Mouse (Mus musculus) forebrain, embryonic 10.5 days (tissue): Measurements from ENCODE around the gene Gm5426. TPM values are rescaled to one million over a fixed set of nuclear protein-coding genes. Genes with fewer than 3 reads are reported as not detected.

Source experiments
- DNase-seq: peaks from one replicate; pipeline ENCODE4 v3.0.0-alpha.2; 2017; ENCODE audit warnings: low spot score; ENCODE audit errors: extremely low spot score
- H3K27ac ChIP-seq: fragments of 300-500 bp; sonication (generic); 2 replicates; pipeline ENCODE4 v1.5.1; 2016; ENCODE audit warnings: mild to moderate bottlenecking
- H3K27me3 ChIP-seq: fragments of 300-500 bp; sonication (generic); 2 replicates; pipeline ENCODE4 v1.6.1; 2016; ENCODE audit warnings: mild to moderate bottlenecking; ENCODE audit not compliant: poor library complexity, severe bottlenecking
- H3K36me3 ChIP-seq: fragments of 300-500 bp; sonication (generic); replicated peaks from 2 replicates; pipeline ENCODE4 v1.6.1; 2016; ENCODE audit warnings: mild to moderate bottlenecking, moderate library complexity
- H3K4me1 ChIP-seq: fragments of 300-500 bp; sonication (generic); 2 replicates; pipeline ENCODE4 v1.6.1; 2016
- H3K4me3 ChIP-seq: fragments of 300-500 bp; sonication (generic); 2 replicates; pipeline ENCODE4 v1.5.1; 2016; ENCODE audit warnings: mild to moderate bottlenecking, moderate library complexity
- H3K9me3 ChIP-seq: fragments of 300-500 bp; sonication (generic); 2 replicates; pipeline ENCODE4 v1.6.1; 2016; ENCODE audit warnings: mild to moderate bottlenecking, moderate library complexity
- WGBS: fragments of 180-500 bp; shearing (Covaris S2); methylation state at CpG from one replicate; pipeline ENCODE4 v1.1.7; 2016; 5-methylcytosine and 5-hydroxymethylcytosine counted together
- microRNA-seq: library from miRNA; unstranded; fragments of <30 nt; microRNA quantifications from one replicate; pipeline ENCODE4, GENCODE M21; 2017
- polyA plus RNA-seq: library from polyadenylated mRNA; unstranded; fragments of >200 nt; fragmentation: Nextera tagmentation; extraction: Ambion mirVana; gene quantifications from 2 replicates; pipeline ENCODE4 v1.2.1, GENCODE M21; 2016

The Gm5426 gene
- polyA plus RNA-seq, 1 experiment from 2014 or later, result not detected

DNA sequence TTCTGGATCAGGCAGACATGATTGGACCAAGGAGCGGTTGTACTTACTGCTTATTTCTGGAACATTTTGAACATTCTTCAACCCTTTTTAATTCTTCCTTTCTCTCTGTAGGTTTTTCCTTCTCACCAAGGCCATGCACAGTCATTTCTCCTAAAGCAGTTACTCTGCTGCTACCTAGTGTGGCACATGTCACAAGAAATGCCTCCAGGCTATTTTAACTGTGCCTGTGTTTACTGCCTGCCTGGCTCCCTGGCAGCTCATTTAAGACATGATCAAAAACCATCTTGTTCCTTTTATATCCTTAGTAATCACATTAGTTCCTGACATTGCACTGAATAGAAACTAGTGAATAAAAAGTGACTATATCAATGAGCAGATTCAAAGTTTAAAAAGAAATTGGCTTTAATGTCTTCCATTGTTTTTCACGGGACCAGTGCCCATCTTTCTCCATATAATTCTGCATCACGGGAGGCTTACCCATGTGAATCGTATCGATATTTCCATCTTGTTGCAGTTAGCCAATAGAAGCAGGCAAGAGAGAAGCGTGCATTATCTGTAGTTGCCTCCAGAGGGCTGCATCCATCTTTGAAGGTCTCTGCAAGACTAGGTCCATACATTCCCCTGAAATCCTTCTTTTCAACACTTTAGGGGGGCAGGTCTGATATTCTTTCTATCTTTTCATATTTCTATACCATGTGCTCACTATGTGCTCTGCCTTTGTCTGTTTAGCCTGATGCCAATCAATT, 45.7 kb downstream of the Gm5426 start:
- Histone ChIP-seq H3K27ac (no peak overlapping the region), H3K9me3 (peaks cover 3% of the 10 kb centered on the region; the same call in 1 of the 2 replicates), H3K4me1 (no peaks in the 10 kb centered on the region), H3K27me3 (no peaks in the 10 kb centered on the region), H3K4me3 (no peak overlapping the region), H3K36me3 (no peaks in the 10 kb centered on the region)
- DNase-seq, result no peak
- 91% methylated on average over 6 of the region's 6 CpGs for WGBS

- peaks cover 3% of the 10 kb centered on the region; the same call in 1 of the 2 replicates for H3K9me3 ChIP-seq
- DNase-seq, result no peak
- H3K27ac ChIP-seq, result no peak overlapping the region
- 0 out of 2 replicates have a peak, but pooled peaks cover 2% of the 10 kb centered on the region for H3K4me1 ChIP-seq
- WGBS, result 88% methylated on average over 2 of the region's 2 CpGs
- H3K4me3 ChIP-seq, result no peak overlapping the region
- H3K27me3 ChIP-seq, result no peaks in the 10 kb centered on the region
- no peaks in the 10 kb centered on the region for H3K36me3 ChIP-seq
Observed at GRCm38 (mm10) chr10:96185026-96185425, 48.6 kb downstream of the Gm5426 start.

- Histone ChIP-seq H3K36me3 (no peaks in the 10 kb centered on the region), H3K9me3 (peaks cover 3% of the 10 kb centered on the region; the same call in 1 of the 2 replicates), H3K27me3 (no peaks in the 10 kb centered on the region), H3K27ac (no peak overlapping the region), H3K4me1 (peaks cover 7% of the 10 kb centered on the region; the same call in 1 of the 2 replicates), H3K4me3 (no peak overlapping the region)
- 90% methylated on average over 3 of the region's 3 CpGs for WGBS
- no peak for DNase-seq
Observed at GRCm38 (mm10) chr10:96185601-96186000, 49.2 kb downstream of the Gm5426 start.

Small RNA genes within 50 kb of the gene (microRNA-seq; reads per million reads assigned to microRNA genes)
- gene Gm22913, result not detected

Other genes starting within 250 kb of the Gm5426 start
- 8.6 and 9.4 TPM in 2 replicates for gene Eea1, start 196.0 kb upstream of the Gm5426 start, polyA plus RNA-seq